Mouse (Mus musculus): Measurements from ENCODE around the gene 1810043G02Rik.
"Not testable (repeated sequence)": the region's sequence is repeated elsewhere in the genome, so short reads cannot be mapped to it uniquely, and the experiment has no call there.

The 1810043G02Rik gene

DNA sequence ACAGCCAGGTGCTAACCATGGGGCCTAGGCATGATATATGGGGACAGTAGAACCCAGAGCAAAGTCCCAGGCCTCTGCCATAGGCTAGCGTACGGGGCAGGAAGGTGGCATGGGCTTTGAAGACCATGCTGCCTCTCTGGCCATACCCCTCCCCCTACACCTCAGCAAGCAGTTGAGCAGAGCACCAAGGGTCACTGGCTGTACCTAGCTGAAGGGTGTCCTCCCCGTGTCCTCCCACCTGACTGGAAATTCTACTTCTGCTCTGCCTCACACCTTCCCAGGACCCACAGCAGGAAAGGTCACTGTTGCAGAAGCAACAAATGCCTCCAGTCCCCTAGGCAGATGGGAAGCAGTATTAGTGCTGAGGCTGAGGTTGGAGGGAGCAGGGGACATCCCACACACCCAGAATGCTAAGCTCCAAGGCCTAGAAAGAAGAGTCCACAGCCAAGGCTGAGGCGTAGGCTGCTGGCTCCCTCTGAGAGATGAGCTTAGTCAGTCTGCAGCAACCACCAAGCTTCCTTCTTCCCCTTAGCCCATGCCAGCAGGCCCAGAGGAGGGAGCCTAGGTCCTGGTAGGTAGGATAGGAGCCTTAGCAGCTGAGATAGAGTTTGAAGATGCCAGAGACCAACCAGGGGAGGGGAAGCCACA, 27.6 kb downstream of the 1810043G02Rik start:
- no peak for DNase-seq (ENCODE audit: low read depth)

GRCm38 (mm10) chr10:78007203-78007602, 28.9 kb downstream of the 1810043G02Rik start:
- DNase-seq (ENCODE audit: low read depth): no peak

DNA sequence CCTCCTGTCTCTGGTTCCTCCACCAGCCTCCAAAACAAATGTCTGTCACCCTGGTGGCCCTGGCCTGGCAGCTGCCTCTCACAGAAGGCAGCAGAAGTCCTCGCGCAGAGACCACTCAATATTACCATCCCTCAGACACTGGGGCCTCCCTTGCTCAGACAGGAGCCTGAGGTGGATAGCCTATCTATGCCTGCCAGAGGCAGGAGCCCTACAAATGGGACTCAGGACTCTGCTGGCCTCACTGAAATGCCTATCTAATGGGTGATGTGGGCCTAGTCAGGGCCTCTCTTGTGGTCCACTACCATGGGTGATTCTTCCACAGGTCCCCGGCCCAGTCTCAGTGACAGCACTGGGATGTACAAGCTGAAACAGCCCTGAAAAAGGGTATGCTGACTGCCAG, 29.8 kb downstream of the 1810043G02Rik start:
- DNase-seq (ENCODE audit: low read depth): no peak

GRCm38 (mm10) chr10:78009184-78009944, 31.0 kb downstream of the 1810043G02Rik start:
- peak; percentile 77 for DNase-seq (ENCODE audit: low read depth)

DNA sequence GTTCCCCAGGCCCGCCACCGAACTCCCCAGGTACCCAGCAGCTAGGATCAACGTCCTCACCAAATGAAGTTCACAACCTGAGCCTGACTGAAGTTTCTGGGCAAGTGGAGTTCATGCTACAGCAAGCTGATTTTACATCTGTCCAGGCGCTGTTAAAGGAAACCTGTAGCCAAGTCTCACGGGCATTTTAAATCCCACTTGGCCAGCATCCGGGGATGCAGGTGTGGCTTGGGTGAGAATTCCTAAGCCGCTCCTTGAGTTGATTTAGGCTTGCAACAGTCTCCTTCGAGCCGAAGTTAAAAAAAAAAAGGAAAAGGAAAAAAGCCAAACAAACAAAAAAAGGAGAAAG, 31.6 kb downstream of the 1810043G02Rik start, which contains the start of gene Pfkl:
Gene Pfkl (minus strand): TSS at position 139 of the 349 bp plus-strand sequence.
- no peak for DNase-seq (ENCODE audit: low read depth)

DNA sequence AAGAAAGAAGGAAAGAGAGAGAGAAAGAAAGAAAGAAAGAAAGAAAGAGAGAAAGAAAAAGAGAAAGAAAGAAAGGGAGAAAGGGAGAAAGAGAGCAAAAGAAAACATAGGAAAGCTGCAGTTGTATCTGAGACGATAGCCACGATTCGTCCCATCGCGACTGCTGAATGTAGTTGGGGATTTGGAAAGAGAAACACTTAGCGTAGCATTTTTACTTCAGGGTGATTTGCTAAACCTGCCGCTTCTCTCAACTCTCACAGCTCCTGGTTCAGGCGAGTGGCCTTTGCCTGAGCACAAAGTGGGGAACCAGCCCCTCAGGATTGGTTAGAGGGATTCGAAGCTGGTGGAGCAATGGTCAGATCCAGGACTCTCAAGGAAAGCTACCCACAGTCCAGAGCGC, 32.0 kb downstream of the 1810043G02Rik start:
- DNase-seq (ENCODE audit: low read depth): no peak

GRCm38 (mm10) chr10:78011116-78011515, 32.8 kb downstream of the 1810043G02Rik start:
- not testable (repeated sequence) for DNase-seq (ENCODE audit: low read depth)

DNA sequence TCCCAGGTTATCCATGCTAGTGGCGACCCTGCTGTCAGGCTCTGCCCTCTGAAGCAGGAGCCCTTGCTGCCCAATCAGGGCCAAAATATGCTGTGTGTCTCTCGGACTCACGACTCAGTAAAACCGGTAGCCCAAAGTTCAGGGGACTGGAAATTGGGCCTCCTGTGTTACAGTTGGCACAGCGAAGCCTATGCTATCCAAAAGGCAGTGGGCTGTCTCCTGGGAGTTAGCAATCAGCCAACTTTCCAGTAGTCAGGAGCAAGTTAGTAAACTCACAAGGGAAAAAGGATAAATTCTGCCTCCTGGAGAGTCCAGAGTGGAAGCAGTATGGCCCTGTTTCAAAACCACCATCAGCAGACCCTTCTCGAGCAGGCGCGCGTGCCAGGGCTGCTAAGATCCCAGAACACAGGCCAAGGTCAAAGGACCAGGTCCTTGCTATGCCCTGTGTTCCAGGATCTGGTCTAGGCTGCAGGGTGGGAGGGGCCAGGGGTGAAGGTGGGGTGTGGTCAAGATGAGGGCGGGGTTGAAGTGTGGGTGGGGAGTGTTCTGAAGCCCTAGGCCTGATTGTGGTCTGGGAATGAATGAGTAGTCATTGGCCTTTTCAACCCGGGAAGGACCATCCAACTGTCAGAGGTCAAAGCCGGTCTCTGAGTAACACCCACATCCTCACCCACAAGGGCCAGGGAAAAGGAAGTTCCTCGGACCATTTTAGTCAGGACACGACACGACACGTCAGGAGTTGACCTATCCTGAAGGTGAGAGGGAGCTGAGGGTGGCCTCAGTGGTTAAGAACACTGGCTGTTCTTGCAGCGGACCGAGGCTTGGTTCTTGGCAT, 34.6 kb downstream of the 1810043G02Rik start:
- DNase-seq (ENCODE audit: low read depth): peak; percentile 32

DNA sequence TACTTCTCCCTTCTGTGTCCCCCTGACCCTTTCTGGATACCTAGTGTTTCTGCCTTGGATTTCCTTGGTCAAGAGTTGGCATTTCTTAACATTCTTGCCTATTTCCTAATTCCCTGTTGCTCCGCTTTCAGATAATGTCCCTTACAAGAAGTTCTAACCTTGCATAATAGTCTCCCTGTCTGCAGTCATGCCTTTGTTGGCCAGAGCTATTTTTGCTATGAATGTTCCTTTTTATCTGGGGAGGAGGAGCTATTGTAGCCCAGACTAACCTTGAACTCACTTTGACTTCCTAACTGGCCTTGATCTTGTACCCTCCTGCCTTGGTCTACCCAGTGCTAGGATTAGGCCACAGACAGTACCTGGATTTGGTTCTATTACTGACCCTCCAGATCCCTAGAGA, 37.2 kb downstream of the 1810043G02Rik start:
- peak; percentile 26 for DNase-seq (ENCODE audit: low read depth)

- no peak for DNase-seq (ENCODE audit: low read depth)
Measured at GRCm38 (mm10) chr10:78016366-78016765, 38.0 kb downstream of the 1810043G02Rik start.

DNA sequence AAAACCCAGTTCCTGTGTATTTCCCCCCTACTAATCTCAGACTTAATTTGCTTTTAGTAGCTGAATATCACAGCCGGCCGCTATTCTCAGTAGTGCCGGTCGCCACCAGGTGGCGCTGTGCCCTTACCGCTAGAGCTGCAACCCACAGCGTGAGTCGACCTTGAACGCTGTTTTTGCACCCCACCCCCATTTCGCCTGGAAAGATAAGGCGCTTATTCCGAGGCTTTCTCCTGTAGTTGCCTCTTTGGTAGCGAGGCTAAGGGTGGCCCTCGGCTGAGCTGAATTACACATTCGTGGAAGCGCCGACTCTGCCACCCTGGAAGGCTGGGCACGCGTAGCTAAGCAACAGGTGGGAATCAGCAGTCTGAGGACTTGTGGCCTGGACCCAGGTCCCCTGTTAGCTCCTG, 40.5 kb downstream of the 1810043G02Rik start:
- peak; percentile 49 for DNase-seq (ENCODE audit: low read depth)

- DNase-seq (ENCODE audit: low read depth): no peak
Measured at GRCm38 (mm10) chr10:78019291-78019690, 41.0 kb downstream of the 1810043G02Rik start.

DNA sequence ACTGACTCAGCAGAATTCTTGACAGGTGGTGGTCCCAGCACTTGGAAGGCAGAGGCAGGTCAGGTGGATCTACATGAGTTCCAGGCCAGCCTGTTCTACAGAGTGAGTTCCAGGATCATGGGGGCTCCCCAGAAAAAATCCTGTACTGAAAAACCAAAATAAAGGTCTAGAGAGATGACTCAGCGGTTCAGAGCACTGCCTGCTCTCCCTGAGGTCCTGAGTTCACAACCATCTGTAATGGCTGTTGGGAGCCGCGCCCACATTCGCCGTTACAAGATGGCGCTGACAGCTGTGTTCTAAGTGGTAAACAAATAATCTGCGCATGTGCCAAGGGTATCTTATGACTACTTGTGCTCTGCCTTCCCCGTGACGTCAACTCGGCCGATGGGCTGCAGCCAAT, 41.7 kb downstream of the 1810043G02Rik start:
- DNase-seq (ENCODE audit: low read depth): not testable (repeated sequence)

- not testable (repeated sequence) for DNase-seq (ENCODE audit: low read depth)
Measured at GRCm38 (mm10) chr10:78025453-78025852, 47.1 kb downstream of the 1810043G02Rik start.

GRCm38 (mm10) chr10:78028129-78028528, 49.8 kb downstream of the 1810043G02Rik start:
- DNase-seq (ENCODE audit: low read depth): no peak

DNA sequence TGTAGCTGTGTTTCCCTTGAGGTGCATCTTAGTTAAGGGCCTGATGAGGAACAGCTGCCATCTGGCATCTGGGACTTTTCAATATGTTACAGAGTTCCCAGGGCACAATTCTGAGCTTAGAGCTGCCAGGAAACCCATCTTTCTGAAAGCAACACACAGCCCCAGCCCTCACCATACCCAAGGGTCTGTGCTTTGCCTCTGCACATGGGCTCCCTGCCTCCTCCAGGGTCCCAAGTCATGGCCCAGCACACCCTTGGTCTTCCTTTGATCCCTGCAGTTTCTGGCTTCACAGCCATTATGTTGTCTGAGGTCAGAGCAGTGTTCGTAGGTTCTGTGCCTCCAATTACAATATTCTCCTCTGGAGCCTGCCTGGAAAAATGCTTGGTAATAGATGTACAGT, 50.8 kb downstream of the 1810043G02Rik start:
- DNase-seq (ENCODE audit: low read depth): no peak

DNA sequence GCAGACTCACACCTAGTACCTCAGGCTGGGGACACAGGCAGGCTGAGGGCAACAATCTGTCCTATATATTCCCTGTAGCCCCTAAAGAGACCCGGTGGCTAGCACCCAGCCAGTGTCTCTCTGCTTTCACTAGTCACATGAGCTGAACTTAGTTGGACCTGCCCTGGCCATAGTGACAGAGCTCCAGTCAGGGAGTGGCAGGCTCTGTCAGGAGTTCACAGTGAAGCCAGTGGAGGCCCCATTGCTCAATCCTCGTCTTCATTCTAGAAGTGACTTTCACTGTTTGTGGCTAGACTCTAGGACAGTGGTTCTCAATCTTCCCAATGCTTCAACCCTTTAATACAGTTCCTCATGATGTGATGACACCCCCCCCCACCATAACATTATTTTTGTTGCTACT, 53.7 kb downstream of the 1810043G02Rik start:
- no peak for DNase-seq (ENCODE audit: low read depth)

Data from fibroblast of lung, adult 2 months (primary cell).